Mouse (Mus musculus) left cerebral cortex, adult 11 months (tissue): ENCODE measurements at regions not wholly inside any gene's neighbourhood (a gene's known extent, or its start where the extent isn't known, plus 50 kb on each side); places are given as distances from the start of the nearest gene placed in this dataset.
"Not testable (repeated sequence)": the region's sequence is repeated elsewhere in the genome, so short reads cannot be mapped to it uniquely, and the experiment has no call there.

ENCODE experiments used
- DNase-seq: peaks from one replicate; pipeline ENCODE4 v3.0.0; 2022; ENCODE audit warnings: low spot score

- DNase-seq = no peak
These were observed 79.0 kb upstream of the Xcl1 start for GRCm38 (mm10) chr1:165014328-165014727.

- DNase-seq = no peak
These were observed 78.1 kb upstream of the Xcl1 start for GRCm38 (mm10) chr1:165013428-165013827.

- DNase-seq = no peak
These were observed 77.0 kb upstream of the Xcl1 start for GRCm38 (mm10) chr1:165012376-165012775.

- DNase-seq = no peak
These were observed 64.2 kb upstream of the Xcl1 start for GRCm38 (mm10) chr1:164999515-164999914.

GRCm38 (mm10) chr1:164998621-164999020 is 63.3 kb upstream of the Xcl1 start:
- no peak for DNase-seq

- DNase-seq = no peak
These were observed 62.3 kb upstream of the Xcl1 start for GRCm38 (mm10) chr1:164997660-164998059.

GRCm38 (mm10) chr1:164994247-164994660 is 58.9 kb upstream of the Xcl1 start:
- no peak for DNase-seq

- DNase-seq = not testable (repeated sequence)
These were observed 58.0 kb upstream of the Xcl1 start for GRCm38 (mm10) chr1:164993175-164993875.

GRCm38 (mm10) chr1:164988982-164989381 is 53.7 kb upstream of the Xcl1 start:
- DNase-seq = no peak

GRCm38 (mm10) chr1:164988191-164988590 is 52.9 kb upstream of the Xcl1 start:
- peak; percentile 61 for DNase-seq

GRCm38 (mm10) chr1:164985521-164985920 is 50.2 kb upstream of the Xcl1 start:
- DNase-seq = not testable (repeated sequence)
